Mouse (Mus musculus): ENCODE results near the gene Eef2kmt. TPM values are rescaled to one million over a fixed set of nuclear protein-coding genes. Genes with fewer than 3 reads are reported as not detected.
A peak's percentile ranks its signal among the peaks of the same experiment; 100 is the strongest.
"Not testable (repeated sequence)": the region's sequence is repeated elsewhere in the genome, so short reads cannot be mapped to it uniquely, and the experiment has no call there.

Eef2kmt gene
- polyA plus RNA-seq, 1 experiment from 2014 or later = 23.5 TPM

- H3K4me3 ChIP-seq = peak overlapping the region; percentile 80
- H3K27me3 ChIP-seq (replicated peaks) = no peaks in the 10 kb centered on the region
- H3K4me2 ChIP-seq = peak overlapping the region; percentile 87
- H3K36me3 ChIP-seq = peaks cover 24% of the 10 kb centered on the region
- 5% methylated on average over 15 of the region's 15 CpGs for WGBS
- H3K27ac ChIP-seq (replicated peaks) = peak overlapping the region; percentile 85
- H3K4me1 ChIP-seq = peaks cover 17% of the 10 kb centered on the region
- H3K9ac ChIP-seq = peak overlapping the region; percentile 90
- peak; percentile 48 for ATAC-seq (ENCODE audit: extremely low read depth, insufficient number of reproducible peaks, low FRiP score, low TSS enrichment)
- H3K9me3 ChIP-seq = no peaks in the 10 kb centered on the region
These were observed 1.3 kb downstream of the Eef2kmt start for GRCm38 (mm10) chr16:5254346-5255025.

GRCm38 (mm10) chr16:5252260-5252659, 3.5 kb downstream of the Eef2kmt start:
- H3K27ac ChIP-seq (replicated peaks) = no peak overlapping the region
- H3K27me3 ChIP-seq (replicated peaks) = no peaks in the 10 kb centered on the region
- H3K9ac ChIP-seq = no peak overlapping the region
- H3K36me3 ChIP-seq = peaks cover 46% of the 10 kb centered on the region
- H3K9me3 ChIP-seq = no peaks in the 10 kb centered on the region
- no peak overlapping the region for H3K4me3 ChIP-seq
- ATAC-seq (ENCODE audit: extremely low read depth, insufficient number of reproducible peaks, low FRiP score, low TSS enrichment) = no peak
- WGBS = 83% methylated on average over 2 of the region's 2 CpGs
- peaks cover 17% of the 10 kb centered on the region for H3K4me1 ChIP-seq
- no peak overlapping the region for H3K4me2 ChIP-seq

DNA sequence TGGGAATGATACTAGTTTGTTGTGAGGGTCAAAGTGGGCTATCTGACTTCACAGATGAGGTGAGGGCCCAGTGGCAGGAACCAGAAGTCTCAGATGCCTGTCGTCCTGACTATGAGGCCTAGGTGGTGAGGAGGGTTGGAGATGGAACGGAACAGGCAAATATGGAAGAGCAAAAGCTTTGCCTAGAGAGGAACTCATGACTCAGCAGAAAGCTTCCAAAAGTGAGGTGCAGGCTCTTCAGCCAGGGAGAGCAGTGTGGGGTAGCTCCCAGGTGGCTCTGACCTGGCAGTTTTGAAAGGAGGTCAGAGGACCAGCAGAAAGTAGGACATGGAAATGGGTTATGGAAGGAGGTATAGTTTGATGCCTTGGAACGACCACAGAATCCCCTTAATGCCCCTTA, 4.9 kb downstream of the Eef2kmt start:
- peaks cover 57% of the 10 kb centered on the region for H3K36me3 ChIP-seq
- WGBS = 88% methylated on average over 3 of the region's 3 CpGs
- H3K4me1 ChIP-seq = peaks cover 15% of the 10 kb centered on the region
- no peaks in the 10 kb centered on the region for H3K9me3 ChIP-seq
- no peak overlapping the region for H3K4me2 ChIP-seq
- no peak overlapping the region for H3K27ac ChIP-seq (replicated peaks)
- H3K4me3 ChIP-seq = no peak overlapping the region
- H3K27me3 ChIP-seq (replicated peaks) = no peaks in the 10 kb centered on the region
- no peak overlapping the region for H3K9ac ChIP-seq
- no peak for ATAC-seq (ENCODE audit: extremely low read depth, insufficient number of reproducible peaks, low FRiP score, low TSS enrichment)

- H3K27ac ChIP-seq (replicated peaks) = no peak overlapping the region
These were observed 11.4 kb downstream of the Eef2kmt start for GRCm38 (mm10) chr16:5244411-5244810.

DNA sequence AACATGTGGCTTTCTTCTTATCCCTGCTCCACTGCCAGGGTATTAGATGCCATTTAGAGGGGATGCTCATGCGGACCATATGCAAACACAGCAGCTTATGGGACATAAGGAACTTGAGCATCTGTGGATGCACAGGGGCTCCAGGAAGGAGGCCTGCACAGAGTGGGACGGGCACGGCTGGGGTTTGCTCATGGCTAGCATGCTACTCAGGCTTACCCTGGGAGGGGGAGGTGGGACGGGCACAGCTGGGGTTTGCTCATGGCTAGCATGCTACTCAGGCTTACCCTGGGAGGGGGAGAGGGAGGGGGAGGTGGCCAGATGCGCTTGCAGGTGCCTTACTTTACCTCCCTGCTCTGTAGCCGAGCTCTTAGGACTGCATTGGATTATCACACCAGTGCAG, 12.9 kb downstream of the Eef2kmt start:
- Histone ChIP-seq H3K9me3 (no peaks in the 10 kb centered on the region), H3K36me3 (peaks cover 93% of the 10 kb centered on the region), H3K4me3 (no peak overlapping the region), H3K4me2 (no peak overlapping the region), H3K27me3 (replicated peaks) (no peaks in the 10 kb centered on the region), H3K9ac (no peak overlapping the region), H3K27ac (replicated peaks) (no peak overlapping the region), H3K4me1 (no peaks in the 10 kb centered on the region)
- ATAC-seq (ENCODE audit: extremely low read depth, insufficient number of reproducible peaks, low FRiP score, low TSS enrichment) = no peak
- WGBS = 83% methylated on average over 6 of the region's 6 CpGs

More at GRCm38 (mm10) chr16:5244411-5244810, 11.4 kb downstream of the Eef2kmt start:
- WGBS = 28% methylated on average over 7 of the region's 7 CpGs
- Histone ChIP-seq H3K4me3 (no peak overlapping the region), H3K27me3 (replicated peaks) (no peaks in the 10 kb centered on the region), H3K4me2 (no peak overlapping the region), H3K4me1 (no peaks in the 10 kb centered on the region), H3K9ac (no peak overlapping the region), H3K36me3 (peaks cover 93% of the 10 kb centered on the region), H3K9me3 (no peaks in the 10 kb centered on the region)
- ATAC-seq (ENCODE audit: extremely low read depth, insufficient number of reproducible peaks, low FRiP score, low TSS enrichment) = peak; percentile 25; the same call in 1 of the 2 replicates

DNA sequence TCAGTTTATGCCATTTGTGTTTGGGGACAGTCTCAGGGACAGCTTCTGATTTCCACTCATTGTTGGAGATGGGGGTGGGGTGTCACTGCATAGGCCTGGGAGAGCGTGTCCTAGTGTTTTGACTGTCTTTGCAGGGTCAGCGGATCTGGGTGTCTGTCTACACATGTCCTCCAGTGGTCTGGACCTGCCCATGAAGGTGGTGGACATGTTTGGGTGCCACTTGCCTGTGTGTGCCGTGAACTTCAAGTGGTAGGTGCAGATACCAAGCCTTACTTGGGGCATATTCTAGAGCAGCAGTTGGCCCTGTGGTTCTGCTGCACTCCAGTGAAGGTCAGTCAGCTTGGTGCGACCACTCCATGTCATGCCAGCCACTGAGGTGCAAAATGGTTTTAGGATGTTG, 13.4 kb downstream of the Eef2kmt start:
- no peak overlapping the region for H3K27ac ChIP-seq (replicated peaks)
- H3K4me3 ChIP-seq = no peak overlapping the region
- H3K9me3 ChIP-seq = no peaks in the 10 kb centered on the region
- WGBS = 82% methylated on average over 4 of the region's 4 CpGs
- H3K27me3 ChIP-seq (replicated peaks) = no peaks in the 10 kb centered on the region
- peaks cover 88% of the 10 kb centered on the region for H3K36me3 ChIP-seq
- H3K9ac ChIP-seq = no peak overlapping the region
- no peak overlapping the region for H3K4me2 ChIP-seq
- no peak for ATAC-seq (ENCODE audit: extremely low read depth, insufficient number of reproducible peaks, low FRiP score, low TSS enrichment)
- H3K4me1 ChIP-seq = no peaks in the 10 kb centered on the region

GRCm38 (mm10) chr16:5233418-5234313, 22.1 kb downstream of the Eef2kmt start, which contains the start of gene Alg1:
Gene Alg1 (plus strand): TSS chr16:5233621.
- WGBS = 2% methylated on average over 47 of the region's 47 CpGs
- Histone ChIP-seq H3K36me3 (peaks cover 14% of the 10 kb centered on the region), H3K27ac (replicated peaks) (peak within 1 kb of the TSS; percentile 63), H3K4me3 (peak within 1 kb of the TSS; percentile 82), H3K9ac (peak within 1 kb of the TSS; percentile 87), H3K27me3 (replicated peaks) (no peaks in the 10 kb centered on the region), H3K9me3 (no peaks in the 10 kb centered on the region), H3K4me1 (peaks cover 12% of the 10 kb centered on the region), H3K4me2 (peak within 1 kb of the TSS; percentile 74)
- ATAC-seq (ENCODE audit: extremely low read depth, insufficient number of reproducible peaks, low FRiP score, low TSS enrichment) = peak; percentile 93

DNA sequence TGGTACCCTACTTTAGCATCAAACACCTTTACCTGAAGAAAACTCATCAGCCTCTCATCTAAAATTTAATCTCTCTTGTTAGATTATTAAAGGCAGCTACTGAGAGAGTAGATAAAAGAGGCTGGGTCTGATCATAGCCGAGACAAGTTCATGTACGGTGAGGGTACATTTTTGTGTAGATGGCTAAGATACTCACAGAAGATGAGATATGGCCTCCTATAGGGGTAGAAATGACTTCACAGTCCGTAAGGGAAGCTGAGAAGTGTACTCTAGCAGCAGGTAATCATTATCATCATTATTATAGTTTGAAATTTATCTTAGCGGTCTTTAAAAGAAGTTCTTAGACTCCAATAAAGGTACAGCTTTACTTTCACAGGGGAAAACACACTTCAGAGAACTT, 22.8 kb downstream of the Eef2kmt start:
- 69% methylated on average over 4 of the region's 4 CpGs for WGBS
- Histone ChIP-seq H3K4me2 (peak overlapping the region; percentile 74), H3K4me3 (peak overlapping the region; percentile 82), H3K9ac (no peak overlapping the region), H3K27ac (replicated peaks) (no peak overlapping the region), H3K9me3 (no peaks in the 10 kb centered on the region), H3K4me1 (peaks cover 12% of the 10 kb centered on the region), H3K27me3 (replicated peaks) (no peaks in the 10 kb centered on the region), H3K36me3 (0 out of 2 replicates have a peak, but pooled peaks cover 7% of the 10 kb centered on the region)
- ATAC-seq (ENCODE audit: extremely low read depth, insufficient number of reproducible peaks, low FRiP score, low TSS enrichment) = no peak

GRCm38 (mm10) chr16:5228103-5228502, 27.7 kb downstream of the Eef2kmt start:
- H3K4me2 ChIP-seq; H3K4me3 ChIP-seq; H3K9ac ChIP-seq; H3K27me3 ChIP-seq (replicated peaks); H3K27ac ChIP-seq (replicated peaks); H3K36me3 ChIP-seq; H3K4me1 ChIP-seq; ATAC-seq (ENCODE audit: extremely low read depth, insufficient number of reproducible peaks, low FRiP score, low TSS enrichment); H3K9me3 ChIP-seq: not testable (repeated sequence)
- 80% methylated on average over 3 of the region's 3 CpGs for WGBS

DNA sequence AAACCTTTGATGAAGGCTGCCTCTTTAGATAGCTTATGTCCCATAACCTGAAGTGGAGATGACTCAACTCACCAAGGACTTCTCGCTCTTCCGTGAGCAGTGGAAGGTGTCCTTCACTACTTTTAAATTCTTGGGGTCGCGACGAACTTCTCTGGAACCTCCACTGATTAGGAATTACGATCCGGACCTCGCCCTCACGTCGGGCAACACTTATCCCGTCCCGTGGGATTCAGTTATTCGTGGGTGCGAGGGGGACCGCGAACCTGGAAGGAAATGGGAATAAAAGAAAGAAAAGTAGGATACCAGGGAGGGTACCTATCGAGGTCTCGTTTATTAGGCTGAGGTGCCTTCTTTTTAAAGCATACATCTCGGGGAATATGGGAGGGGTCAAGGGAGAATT, 28.3 kb downstream of the Eef2kmt start:
- not testable (repeated sequence) for H3K4me1 ChIP-seq; H3K9ac ChIP-seq; H3K4me2 ChIP-seq; H3K9me3 ChIP-seq; ATAC-seq (ENCODE audit: extremely low read depth, insufficient number of reproducible peaks, low FRiP score, low TSS enrichment); H3K27me3 ChIP-seq (replicated peaks); H3K4me3 ChIP-seq; H3K36me3 ChIP-seq
- WGBS = 67% methylated on average over 19 of the region's 19 CpGs
- 0 out of 2 replicates have a peak overlapping the region, but pooled peaks have one; percentile 39 for H3K27ac ChIP-seq (replicated peaks)

- not testable (repeated sequence) for H3K36me3 ChIP-seq; H3K9ac ChIP-seq; H3K27ac ChIP-seq (replicated peaks); H3K4me3 ChIP-seq; H3K4me1 ChIP-seq; H3K9me3 ChIP-seq; ATAC-seq (ENCODE audit: extremely low read depth, insufficient number of reproducible peaks, low FRiP score, low TSS enrichment); H3K27me3 ChIP-seq (replicated peaks)
- peak overlapping the region; percentile 41; the same call in 1 of the 2 replicates for H3K4me2 ChIP-seq
- 5% methylated on average over 1 of the region's 1 CpGs for WGBS
These were observed 29.2 kb downstream of the Eef2kmt start for GRCm38 (mm10) chr16:5226534-5226933.

Measured in heart, embryonic 13.5 days (tissue).